Mouse (Mus musculus) gastrocnemius, adult 2 months (tissue): ENCODE data around the gene BC034090. TPM values are rescaled to one million over a fixed set of nuclear protein-coding genes. Genes with fewer than 3 reads are reported as not detected.

Experiments used
- DNase-seq: peaks from one replicate; pipeline ENCODE4 v3.0.0; 2022
- H3K27ac ChIP-seq: fragments of 200-600 bp; 2 replicates; pipeline ENCODE4 v1.8.1; 2022; ENCODE audit warnings: mild to moderate bottlenecking
- H3K4me3 ChIP-seq: fragments of 200-600 bp; 2 replicates; pipeline ENCODE4 v1.8.1; 2022; ENCODE audit warnings: mild to moderate bottlenecking, moderate library complexity
- CTCF ChIP-seq: fragments of 200-600 bp; IDR thresholded peaks from 2 replicates; pipeline ENCODE4 v1.8.1; 2022; ENCODE audit warnings: antibody characterized with exemption, mild to moderate bottlenecking, moderate library complexity
- intact Hi-C: fragments of 180-260 bp; cut with DNase I; formaldehyde crosslinking; loops from one replicate; pipeline ENCODE4 v1.15.1; 2025
- total RNA-seq, 2 experiments: library from RNA; stranded (reverse); gene quantifications; 2 replicates each; pipeline ENCODE4 v1.2.3; 2021

Gene BC034090
- total RNA-seq, 2 experiments from 2014 or later = 0.94 to 1.8 TPM

DNA sequence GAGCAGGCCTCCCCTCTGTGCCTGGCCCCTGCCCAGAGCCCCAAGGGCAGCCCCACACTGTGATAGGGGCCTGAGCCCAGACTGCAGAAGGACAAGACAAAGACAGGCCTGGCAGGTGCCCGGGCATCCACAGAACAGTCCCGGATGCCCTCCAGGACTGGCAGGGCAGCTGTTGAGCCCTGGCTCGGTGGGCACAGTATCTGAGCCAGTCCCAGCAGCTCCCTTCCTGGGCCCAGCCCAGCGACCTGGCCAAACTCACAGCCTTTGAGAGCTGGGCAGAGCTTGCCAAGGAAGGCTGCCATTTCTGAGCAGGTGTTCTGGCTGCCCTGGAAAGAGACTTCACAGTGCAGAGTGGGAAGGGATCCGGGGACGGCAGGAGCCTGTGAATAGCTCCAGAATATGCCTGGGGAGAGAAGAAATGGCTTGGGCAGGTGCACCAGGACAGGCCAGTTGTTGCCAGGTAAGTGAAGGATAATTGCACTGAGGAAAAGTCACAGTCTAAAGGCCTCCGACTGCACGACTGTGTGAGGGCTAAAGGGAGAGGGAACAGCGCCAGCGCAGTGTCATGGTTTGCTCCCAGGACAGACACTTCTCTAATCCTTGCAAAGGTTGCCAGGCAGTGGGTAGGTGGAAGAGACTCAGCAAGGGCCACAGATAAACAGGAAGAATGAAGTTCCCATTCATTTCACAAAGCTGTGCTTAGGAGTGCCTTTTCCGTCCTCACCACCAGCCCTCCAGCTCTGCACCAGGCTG lies 34.1 kb downstream of the BC034090 start:
- peak; percentile 92 for DNase-seq
- Histone ChIP-seq H3K4me3 (no peak overlapping the region), H3K27ac (peak overlapping the region; percentile 64)
- intact Hi-C loops = no loop called here
- no peak for TF ChIP-seq CTCF

GRCm38 (mm10) chr1:155207859-155208258 lies 36.4 kb downstream of the BC034090 start:
- Histone ChIP-seq H3K27ac (no peak overlapping the region), H3K4me3 (no peak overlapping the region)
- no peak for DNase-seq
- intact Hi-C loops = no loop called here
- no peak for TF ChIP-seq CTCF

DNA sequence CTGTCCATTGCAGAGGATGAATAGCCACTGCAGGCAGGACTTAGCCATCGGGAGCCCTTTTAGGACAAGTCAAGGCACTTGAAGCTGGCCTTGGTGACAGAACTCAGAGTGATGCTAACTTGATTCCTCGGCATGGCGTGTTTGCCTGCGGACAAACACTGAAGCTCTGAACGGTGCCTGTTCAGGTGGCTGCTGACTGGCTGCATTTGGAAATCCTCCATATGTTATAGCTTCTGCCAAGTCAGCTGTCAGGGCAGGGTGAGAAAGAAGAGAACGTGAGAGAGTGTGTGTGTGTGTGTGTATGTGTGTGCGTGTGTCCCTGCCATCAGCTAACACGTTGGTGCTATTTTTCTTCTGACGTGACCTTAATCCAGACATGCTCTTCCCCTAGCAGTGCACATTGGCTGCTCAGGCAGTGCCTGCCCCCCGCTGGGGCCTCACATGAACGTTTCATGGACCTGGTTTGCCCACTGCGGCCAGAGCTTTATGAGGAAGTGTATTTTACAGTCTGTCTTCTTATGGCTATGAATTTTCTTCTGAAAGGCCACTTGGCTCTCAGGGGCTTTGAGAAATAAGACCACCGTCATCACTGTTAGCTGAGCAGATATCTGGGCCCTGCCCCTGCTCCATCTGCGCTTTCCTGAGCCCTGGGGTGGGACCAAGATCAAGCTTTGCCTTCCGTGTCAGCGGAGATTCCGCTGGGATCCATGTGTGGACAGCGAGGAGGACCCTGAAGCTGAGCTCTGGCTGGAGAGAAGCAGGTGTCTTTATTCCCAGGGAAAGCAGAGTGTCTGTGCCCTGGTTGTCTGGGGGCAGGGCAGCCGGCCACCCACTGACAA lies 38.2 kb downstream of the BC034090 start:
- Histone ChIP-seq H3K27ac (no peak overlapping the region), H3K4me3 (no peak overlapping the region)
- intact Hi-C loops = no loop called here
- DNase-seq = no peak
- TF ChIP-seq CTCF = no peak

DNA sequence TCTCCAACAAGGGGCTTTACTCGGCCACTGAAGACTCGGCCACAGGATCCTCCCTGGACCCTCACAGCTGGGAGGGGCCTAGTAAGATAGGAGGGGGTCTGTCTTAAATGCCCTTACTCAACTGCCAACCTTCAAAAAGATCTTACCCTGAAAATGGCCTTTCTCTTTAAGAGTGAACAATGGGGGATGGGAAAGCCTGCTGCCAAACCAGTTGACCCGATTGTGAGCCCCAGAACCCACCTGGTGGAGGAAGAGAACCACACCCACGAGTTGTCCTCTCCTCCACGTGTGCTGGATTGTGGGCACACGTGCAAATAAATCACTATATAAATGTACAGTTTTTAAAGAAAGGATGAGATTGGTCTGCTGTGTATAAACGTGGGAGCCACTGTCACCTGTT lies 38.9 kb downstream of the BC034090 start:
- H3K27ac ChIP-seq = no peak overlapping the region
- intact Hi-C loops = no loop called here
- no peak overlapping the region for H3K4me3 ChIP-seq
- no peak for DNase-seq
- no peak for TF ChIP-seq CTCF

GRCm38 (mm10) chr1:155204560-155205162 lies 39.6 kb downstream of the BC034090 start:
- TF ChIP-seq CTCF = no peak
- Histone ChIP-seq H3K27ac (no peak overlapping the region), H3K4me3 (no peak overlapping the region)
- no peak for DNase-seq
- intact Hi-C loops = no loop called here

DNA sequence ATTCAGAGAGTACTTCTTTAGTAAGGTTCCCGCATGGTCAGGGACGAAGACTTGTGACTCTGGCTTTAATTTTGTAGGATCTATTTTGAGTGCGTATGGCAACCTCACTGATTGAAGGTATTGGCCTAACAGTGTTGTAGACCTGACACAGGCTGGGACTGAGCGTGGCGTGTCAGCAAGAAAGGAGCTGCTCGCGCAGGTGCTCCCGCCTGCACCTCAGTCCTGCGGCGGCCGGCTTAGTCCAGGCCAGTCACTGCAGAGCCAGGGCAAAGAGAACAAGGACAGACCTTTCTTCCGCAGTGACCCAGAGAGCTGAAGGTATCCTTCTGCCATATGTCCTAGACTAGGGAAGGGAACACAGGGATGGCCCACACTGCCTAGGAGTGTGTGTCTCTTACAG lies 40.3 kb downstream of the BC034090 start:
- intact Hi-C loops = no loop called here
- Histone ChIP-seq H3K27ac (no peak overlapping the region), H3K4me3 (no peak overlapping the region)
- DNase-seq = no peak
- TF ChIP-seq CTCF = no peak

DNA sequence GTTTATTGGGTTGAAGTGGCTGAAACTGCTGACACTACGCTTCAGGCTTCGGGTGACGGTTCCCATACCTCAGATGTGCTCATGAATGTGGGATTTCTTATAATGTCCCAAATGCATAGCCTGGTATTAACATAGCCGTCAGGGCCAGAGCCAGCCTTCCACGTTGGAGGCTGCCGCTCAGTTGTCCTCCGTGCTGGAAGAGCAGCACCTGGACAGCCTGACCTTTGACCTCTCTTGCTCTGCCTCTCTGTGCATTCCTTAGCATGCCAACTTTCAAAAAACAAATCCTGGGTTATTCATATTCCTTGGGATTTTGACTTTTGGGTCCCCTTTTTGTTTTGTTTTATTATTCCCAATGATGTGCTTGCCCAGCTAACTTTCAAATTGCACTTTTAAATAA lies 41.1 kb downstream of the BC034090 start:
- intact Hi-C loops = no loop called here
- no peak for TF ChIP-seq CTCF
- Histone ChIP-seq H3K27ac (no peak overlapping the region), H3K4me3 (no peak overlapping the region)
- DNase-seq = no peak

- Histone ChIP-seq H3K4me3 (no peak overlapping the region), H3K27ac (0 out of 2 replicates have a peak overlapping the region, but pooled peaks have one; percentile 5)
- no peak for DNase-seq
- intact Hi-C loops = no loop called here
- no peak for TF ChIP-seq CTCF
Measured at GRCm38 (mm10) chr1:155202472-155202871, 41.8 kb downstream of the BC034090 start.

DNA sequence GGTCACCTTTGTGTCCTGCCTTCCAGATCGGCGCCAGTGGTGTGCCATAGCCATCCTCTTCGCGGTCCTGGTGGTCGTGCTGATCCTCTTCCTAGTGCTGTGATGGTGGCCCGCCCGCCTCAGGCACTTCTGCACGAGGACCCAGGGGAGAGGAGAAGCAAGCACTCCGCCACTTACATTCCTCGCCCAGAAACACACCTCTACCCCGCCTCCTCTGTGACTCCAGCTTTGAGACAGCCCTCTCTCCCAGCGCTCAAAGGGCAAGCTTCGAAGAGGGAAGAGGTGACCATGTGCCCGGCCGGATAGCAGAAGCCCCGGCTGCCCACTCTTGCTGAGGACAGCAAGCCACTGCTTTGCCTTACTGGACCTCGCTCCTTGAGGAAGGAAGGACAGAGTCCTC lies 42.3 kb downstream of the BC034090 start:
- H3K27ac ChIP-seq = 0 out of 2 replicates have a peak overlapping the region, but pooled peaks have one; percentile 5

DNA sequence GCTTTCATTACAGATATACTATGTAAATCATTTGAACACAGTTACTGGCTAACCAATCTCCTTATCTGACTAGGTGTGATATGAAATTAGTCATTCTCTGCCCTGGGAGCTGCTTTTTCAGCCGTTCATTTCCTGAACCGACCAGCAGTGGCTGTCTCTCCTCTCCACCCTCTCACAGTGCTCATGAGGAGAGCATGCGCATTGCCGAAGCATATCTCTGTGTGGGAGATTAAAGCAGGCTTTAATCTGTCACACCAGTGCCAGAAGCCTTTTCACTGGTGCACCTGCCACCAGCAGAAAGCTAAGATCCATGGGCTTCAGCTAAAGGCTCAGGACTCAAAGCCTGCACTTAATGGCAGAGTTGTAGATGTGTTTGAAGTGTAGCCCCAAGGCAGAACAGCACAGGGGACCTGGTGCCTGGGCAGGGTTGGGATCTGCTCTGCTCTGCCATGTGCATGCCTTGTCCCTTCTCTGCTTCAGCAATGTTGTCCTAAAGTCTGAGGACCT lies 42.8 kb downstream of the BC034090 start:
- H3K4me3 ChIP-seq = no peak overlapping the region
- DNase-seq = no peak
- peak overlapping the region; percentile 20; the same call in 1 of the 2 replicates for H3K27ac ChIP-seq
- TF ChIP-seq CTCF = no peak
- intact Hi-C loops = no loop called here

More for the DNA sequence above, 42.3 kb downstream of the BC034090 start:
- no peak for TF ChIP-seq CTCF
- no peak overlapping the region for H3K4me3 ChIP-seq
- DNase-seq = no peak
- intact Hi-C loops = no loop called here

GRCm38 (mm10) chr1:155200967-155201366 lies 43.3 kb downstream of the BC034090 start:
- no peak for DNase-seq
- no peak overlapping the region for H3K27ac ChIP-seq
- no peak overlapping the region for H3K4me3 ChIP-seq
- no peak for TF ChIP-seq CTCF
- intact Hi-C loops = no loop called here

DNA sequence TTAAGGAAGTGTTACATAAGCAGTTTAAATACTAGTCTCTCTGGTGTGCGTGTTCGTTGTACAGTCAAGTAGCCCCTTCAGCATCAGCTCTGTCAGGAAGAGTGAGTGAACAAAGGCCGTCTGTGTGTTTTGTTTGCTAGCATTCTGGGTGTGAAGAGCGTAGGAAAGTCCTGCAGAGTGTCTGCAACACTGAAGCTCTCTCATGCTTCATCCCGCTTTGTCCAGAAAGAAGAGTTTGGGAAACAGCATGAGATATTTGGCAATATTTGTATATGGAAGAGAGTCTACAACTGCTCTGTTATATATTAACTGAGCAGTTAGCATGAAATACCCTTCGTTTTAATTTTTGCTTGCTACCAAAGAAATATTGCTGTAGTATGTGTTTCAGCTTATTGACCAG lies 44.7 kb downstream of the BC034090 start:
- intact Hi-C loops = no loop called here
- H3K27ac ChIP-seq = no peak overlapping the region
- H3K4me3 ChIP-seq = no peak overlapping the region
- no peak for DNase-seq
- TF ChIP-seq CTCF = no peak

DNA sequence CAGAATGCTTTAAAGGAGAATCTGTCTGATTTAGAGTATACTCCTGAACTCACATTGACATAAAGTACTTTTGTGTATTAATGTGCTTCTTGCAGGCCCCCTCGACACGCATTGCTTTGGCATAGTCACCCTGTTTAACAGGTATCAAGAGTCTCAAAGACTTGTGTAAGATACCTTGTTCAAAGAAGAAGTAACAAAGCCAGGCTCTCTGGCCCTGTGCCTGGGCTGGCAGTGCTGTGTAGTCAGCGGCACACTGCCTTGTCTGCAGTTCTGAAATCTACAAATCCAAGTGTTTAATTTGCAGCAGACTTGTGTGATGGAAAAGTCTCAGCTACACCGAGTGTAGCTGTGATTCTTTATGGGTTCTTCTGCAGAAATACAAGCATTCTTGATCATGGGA lies 47.6 kb downstream of the BC034090 start:
- Histone ChIP-seq H3K4me3 (no peak overlapping the region), H3K27ac (no peak overlapping the region)
- TF ChIP-seq CTCF = no peak
- no peak for DNase-seq
- intact Hi-C loops = no loop called here
